ENCODE assay signal across 7 mouse cellular contexts in genomic region chr8:83169709-83170108, GRCm38 (mm10). TPM values are rescaled to one million over a fixed set of nuclear protein-coding genes. Genes with fewer than 3 reads are reported as not detected.
DNase-seq lines count a peak whose midpoint lies in the region.

No protein-coding gene starts in this region.

- peak; percentile 12 for DNase-seq in kidney, adult 9 months
- DNase-seq in kidney, adult 8-10 months: no peak
- peak; percentile 31 for DNase-seq in 416B (ENCODE audit: low read depth)
- DNase-seq in B cell, adult 2 months: peak; percentile 67 to 73
- DNase-seq in c-Kit-positive CD71-positive TER-119-negative erythroid progenitor cells, embryonic 14.5 days (ENCODE audit: low read depth): peak; percentile 17
- no peak for DNase-seq in frontal cortex, postnatal 14 days (ENCODE audit: low spot score in 2 of 2)
- no peak for DNase-seq in layer of hippocampus, adult 18-20 months (ENCODE audit: low spot score in 2 of 2)

RNA-seq across cellular contexts. Expression of gene Gm10645, which starts 3.7 kb away (rescaled TPM):
- 1 to 10 TPM in 1 of 2 experiments, under 1 TPM in 1; 0.79 to 1.4 TPM for total RNA-seq in layer of hippocampus, adult 18-20 months (2021)

RNA-seq across cellular contexts. Expression of gene Tbc1d9, which starts 4.6 kb away (rescaled TPM):
- 10 to 100 TPM; 61.2 to 65.3 TPM for total RNA-seq in layer of hippocampus, adult 18-20 months (2021)

Comparison
In these comparisons a context has a peak if more than half of its experiments do, and no peak if none do; other contexts are left out.
1. DNase-seq: peak in kidney, adult 9 months (single experiment), 416B (single experiment), B cell, adult 2 months (2 of 2) and c-Kit-positive CD71-positive TER-119-negative erythroid progenitor cells, embryonic 14.5 days (single experiment); none in kidney, adult 8-10 months (0 of 2), frontal cortex, postnatal 14 days (0 of 2) and layer of hippocampus, adult 18-20 months (0 of 2).